Mouse (Mus musculus) spleen, postnatal 14 days (tissue): ENCODE data around the gene Tmcc3.

ENCODE experiments used
- DNase-seq, 2 experiments: peaks; one replicate each; pipeline ENCODE4 v3.0.0; 2021 to 2022; ENCODE audit warnings: low spot score in 2 of 2

Tmcc3 gene

GRCm38 (mm10) chr10:94630771-94631280, 319.1 kb downstream of the Tmcc3 start:
- no peak for DNase-seq

- no peak for DNase-seq
Observed at GRCm38 (mm10) chr10:94631541-94632113, 319.9 kb downstream of the Tmcc3 start.

GRCm38 (mm10) chr10:94632245-94632644, 320.5 kb downstream of the Tmcc3 start:
- no peak for DNase-seq

GRCm38 (mm10) chr10:94638599-94638998, 326.9 kb downstream of the Tmcc3 start:
- no peak for DNase-seq

- no peak for DNase-seq
Observed at GRCm38 (mm10) chr10:94639281-94639680, 327.5 kb downstream of the Tmcc3 start.

GRCm38 (mm10) chr10:94640067-94640466, 328.3 kb downstream of the Tmcc3 start:
- DNase-seq = no peak
